Comparison of ENCODE assay signal across 17 mouse cellular contexts in the genomic region with DNA sequence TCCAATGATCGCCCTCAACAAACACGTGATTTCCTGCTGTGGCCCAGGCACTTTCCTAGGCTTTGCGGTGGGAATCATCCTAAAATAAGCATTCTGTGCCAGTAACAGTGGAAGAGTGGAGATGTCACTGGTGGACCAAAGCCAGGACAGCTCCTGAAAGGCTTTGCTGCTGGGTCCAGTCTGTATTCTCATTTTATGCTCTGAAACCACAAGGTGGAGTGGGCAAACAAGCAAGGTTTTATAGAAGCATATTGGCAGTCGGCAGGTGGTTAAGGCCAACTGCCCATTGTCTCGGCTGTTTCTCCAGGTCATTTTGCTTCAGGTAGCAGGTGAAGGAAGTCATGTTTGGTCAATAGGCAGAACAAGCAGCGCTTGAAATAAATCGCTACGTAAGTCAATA. TPM values are rescaled to one million over a fixed set of nuclear protein-coding genes. Genes with fewer than 3 reads are reported as not detected.
DNase-seq lines count a peak whose midpoint lies in the region; ATAC-seq and TF ChIP-seq lines count a peak whose summit lies in the region.
"Had no signal": no experiment of that assay in that cellular context is flagged by ENCODE, and none has a peak within 500 bp of the region (broad histone marks: within the 10 kb centered on the region; RNA-seq: fewer than 3 reads in every experiment).

No protein-coding gene starts in this region.

- TF ChIP-seq CTCF in midbrain, postnatal 0 days (IDR thresholded peaks at IDR 0.05): peak; percentile 28; the same call in 1 of the 2 replicates
- TF ChIP-seq CTCF in layer of hippocampus, adult 2 months (conservative IDR thresholded peaks at IDR 0.05): no peak

- 0 out of 2 replicates have a peak overlapping the region, but pooled peaks have one; percentile 30 for H3K27ac ChIP-seq in kidney, embryonic 15.5 days
- no peak overlapping the region for H3K27ac ChIP-seq in midbrain, postnatal 0 days (ENCODE audit: low read depth, low read length)
- H3K27ac ChIP-seq in midbrain, embryonic 10.5 days (replicated peaks): no peak overlapping the region
- peak overlapping the region; percentile 63 for H3K27ac ChIP-seq in stomach, embryonic 16.5 days (ENCODE audit: low read length)
- no peak overlapping the region for H3K27ac ChIP-seq in layer of hippocampus, adult 2 months
- H3K27ac ChIP-seq in liver, embryonic 12.5 days: no peak overlapping the region
- H3K27ac ChIP-seq: forebrain, embryonic 15.5 days had no signal

- 0 out of 2 replicates have a peak, but pooled peaks cover 3% of the 10 kb centered on the region for H3K36me3 ChIP-seq in kidney, embryonic 15.5 days
- H3K36me3 ChIP-seq in midbrain, postnatal 0 days (ENCODE audit: insufficient read depth, low read length): no peaks in the 10 kb centered on the region
- H3K36me3 ChIP-seq in midbrain, embryonic 10.5 days: peaks cover 13% of the 10 kb centered on the region
- H3K36me3 ChIP-seq in stomach, embryonic 16.5 days (ENCODE audit: control insufficient read depth, insufficient read depth, low read length): no peaks in the 10 kb centered on the region
- no peaks in the 10 kb centered on the region for H3K36me3 ChIP-seq in liver, embryonic 12.5 days
- H3K36me3 ChIP-seq: forebrain, embryonic 15.5 days; heart, embryonic 10.5 days had no signal

- ATAC-seq in kidney, embryonic 15.5 days (replicated peaks; ENCODE audit: low FRiP score): no peak
- no peak for ATAC-seq in midbrain, postnatal 0 days (ENCODE audit: low FRiP score)
- no peak for ATAC-seq in stomach, embryonic 16.5 days (ENCODE audit: insufficient read depth, low FRiP score)
- no peak for ATAC-seq in liver, embryonic 12.5 days
- ATAC-seq: forebrain, embryonic 15.5 days had no signal

- no peak for DNase-seq in kidney, adult 11 months
- DNase-seq in midbrain, postnatal 0 days (ENCODE audit: low spot score): no peak
- DNase-seq in midbrain, embryonic 10.5 days (ENCODE audit: low spot score): no peak
- peak; percentile 92 for DNase-seq in cerebellum, adult 9-11 months
- DNase-seq in layer of hippocampus, adult 2 months (ENCODE audit: low spot score in 2 of 2): no peak
- DNase-seq: heart, postnatal 4 days; kidney, postnatal 36 days; layer of hippocampus, postnatal 36 days; right cerebral cortex, postnatal 4 days had no signal

- peaks cover 66% of the 10 kb centered on the region for H3K4me1 ChIP-seq in kidney, embryonic 15.5 days
- H3K4me1 ChIP-seq in midbrain, postnatal 0 days (ENCODE audit: insufficient read depth, low read length): 0 out of 2 replicates have a peak, but pooled peaks cover 3% of the 10 kb centered on the region
- H3K4me1 ChIP-seq in midbrain, embryonic 10.5 days: peaks cover 59% of the 10 kb centered on the region
- H3K4me1 ChIP-seq in stomach, embryonic 16.5 days (ENCODE audit: control insufficient read depth, insufficient read depth, low read length): peaks cover 37% of the 10 kb centered on the region
- H3K4me1 ChIP-seq in liver, embryonic 12.5 days: peaks cover 88% of the 10 kb centered on the region

- WGBS in kidney, embryonic 15.5 days: 70% methylated on average over 8 of the region's 8 CpGs
- WGBS in midbrain, postnatal 0 days: 79% methylated on average over 8 of the region's 8 CpGs
- 90% methylated on average over 8 of the region's 8 CpGs for WGBS in midbrain, embryonic 10.5 days
- 59% methylated on average over 8 of the region's 8 CpGs for WGBS in stomach, embryonic 16.5 days
- WGBS in liver, embryonic 12.5 days (ENCODE audit: insufficient replicate concordance): 69% methylated on average over 8 of the region's 8 CpGs

- no peaks in the 10 kb centered on the region for H3K27me3 ChIP-seq in kidney, embryonic 15.5 days
- no peaks in the 10 kb centered on the region for H3K27me3 ChIP-seq in midbrain, postnatal 0 days (ENCODE audit: insufficient read depth, low read length)
- no peaks in the 10 kb centered on the region for H3K27me3 ChIP-seq in midbrain, embryonic 10.5 days (ENCODE audit: low read depth, poor library complexity, severe bottlenecking)
- no peaks in the 10 kb centered on the region for H3K27me3 ChIP-seq in stomach, embryonic 16.5 days (ENCODE audit: control insufficient read depth, insufficient read depth, low read length)
- peaks cover 10% of the 10 kb centered on the region; the same call in 1 of the 2 replicates for H3K27me3 ChIP-seq in liver, embryonic 12.5 days (replicated peaks)
- H3K27me3 ChIP-seq: CH12.LX; forebrain, embryonic 15.5 days had no signal

- H3K9me3 ChIP-seq in kidney, embryonic 15.5 days (replicated peaks): no peaks in the 10 kb centered on the region
- no peaks in the 10 kb centered on the region for H3K9me3 ChIP-seq in midbrain, postnatal 0 days (ENCODE audit: low read length)
- no peaks in the 10 kb centered on the region for H3K9me3 ChIP-seq in midbrain, embryonic 10.5 days (replicated peaks)
- H3K9me3 ChIP-seq in stomach, embryonic 16.5 days (replicated peaks; ENCODE audit: control insufficient read depth, low read length): no peaks in the 10 kb centered on the region
- H3K9me3 ChIP-seq in liver, embryonic 12.5 days (replicated peaks): no peaks in the 10 kb centered on the region
- H3K9me3 ChIP-seq: forebrain, embryonic 15.5 days; heart, embryonic 10.5 days; limb, embryonic 10.5 days had no signal

- H3K4me3 ChIP-seq in kidney, embryonic 15.5 days (replicated peaks): no peak overlapping the region
- no peak overlapping the region for H3K4me3 ChIP-seq in midbrain, postnatal 0 days (ENCODE audit: low read depth, low read length)
- no peak overlapping the region for H3K4me3 ChIP-seq in midbrain, embryonic 10.5 days
- H3K4me3 ChIP-seq in stomach, embryonic 16.5 days (replicated peaks; ENCODE audit: low read length): no peak overlapping the region
- no peak overlapping the region; the same call in 1 of the 2 replicates for H3K4me3 ChIP-seq in layer of hippocampus, adult 2 months
- H3K4me3 ChIP-seq in liver, embryonic 12.5 days: no peak overlapping the region
- H3K4me3 ChIP-seq: forebrain, embryonic 15.5 days; heart, embryonic 10.5 days; limb, embryonic 10.5 days had no signal

- H3K9ac ChIP-seq in kidney, embryonic 15.5 days: no peak overlapping the region
- no peak overlapping the region for H3K9ac ChIP-seq in midbrain, postnatal 0 days (replicated peaks; ENCODE audit: low read length, poor library complexity, severe bottlenecking)
- H3K9ac ChIP-seq in stomach, embryonic 16.5 days (ENCODE audit: low read length): peak overlapping the region; percentile 29; the same call in 1 of the 2 replicates
- no peak overlapping the region for H3K9ac ChIP-seq in liver, embryonic 12.5 days
- H3K9ac ChIP-seq: forebrain, embryonic 15.5 days had no signal

- 0 out of 2 replicates have a peak overlapping the region, but pooled peaks have one; percentile 29 for H3K4me2 ChIP-seq in kidney, embryonic 15.5 days
- H3K4me2 ChIP-seq in midbrain, postnatal 0 days (ENCODE audit: low read depth, low read length, poor library complexity, severe bottlenecking): no peak overlapping the region
- H3K4me2 ChIP-seq in stomach, embryonic 16.5 days (ENCODE audit: low read depth, low read length): peak overlapping the region; percentile 32; the same call in 1 of the 2 replicates
- no peak overlapping the region for H3K4me2 ChIP-seq in liver, embryonic 12.5 days
- H3K4me2 ChIP-seq: forebrain, embryonic 15.5 days; midbrain, embryonic 11.5 days had no signal

RNA-seq across cellular contexts. Expression of a gene that starts 3.2 kb away (rescaled TPM):
- 203 and 207 TPM in 2 replicates for polyA plus RNA-seq in kidney, embryonic 15.5 days (2015; fragmentation: Nextera tagmentation; extraction: Ambion mirVana)
- total RNA-seq in midbrain, postnatal 0 days (2014; rRNA removed): 29.7 and 38.2 TPM in 2 replicates
- 138 and 146 TPM in 2 replicates for polyA plus RNA-seq in midbrain, postnatal 0 days (2015; fragmentation: Nextera tagmentation; extraction: Ambion mirVana)
- 134 TPM in 2 replicates for polyA plus RNA-seq in midbrain, embryonic 10.5 days (2016; fragmentation: Nextera tagmentation; extraction: Ambion mirVana)
- polyA plus RNA-seq in stomach, embryonic 16.5 days (2015; fragmentation: Nextera tagmentation; extraction: Ambion mirVana): 140 and 149 TPM in 2 replicates
- total RNA-seq in layer of hippocampus, adult 2 months (2021): 10 to 100 TPM; 30.6 to 38.5 TPM
- polyA plus RNA-seq in liver, embryonic 12.5 days (2016; fragmentation: Nextera tagmentation; extraction: Ambion mirVana): 49.3 and 50.3 TPM in 2 replicates

Comparison
In these comparisons a context has a peak if more than half of its experiments do, and no peak if none do; other contexts are left out.
1. H3K27ac ChIP-seq: peak in kidney, embryonic 15.5 days (single experiment) and stomach, embryonic 16.5 days (single experiment); none in midbrain, postnatal 0 days (single experiment), midbrain, embryonic 10.5 days (single experiment), layer of hippocampus, adult 2 months (single experiment) and liver, embryonic 12.5 days (single experiment).
2. H3K4me2 ChIP-seq: peak in kidney, embryonic 15.5 days (single experiment) and stomach, embryonic 16.5 days (single experiment); none in midbrain, postnatal 0 days (single experiment) and liver, embryonic 12.5 days (single experiment).